Mouse (Mus musculus) forebrain, embryonic 10.5 days (tissue): Measurements from ENCODE around the gene Fam120b. TPM values are rescaled to one million over a fixed set of nuclear protein-coding genes. Genes with fewer than 3 reads are reported as not detected.

ENCODE experiments used
- DNase-seq: peaks from one replicate; pipeline ENCODE4 v3.0.0-alpha.2; 2017; ENCODE audit warnings: low spot score; ENCODE audit errors: extremely low spot score
- H3K27ac ChIP-seq: fragments of 300-500 bp; sonication (generic); 2 replicates; pipeline ENCODE4 v1.5.1; 2016; ENCODE audit warnings: mild to moderate bottlenecking
- H3K27me3 ChIP-seq: fragments of 300-500 bp; sonication (generic); 2 replicates; pipeline ENCODE4 v1.6.1; 2016; ENCODE audit warnings: mild to moderate bottlenecking; ENCODE audit not compliant: poor library complexity, severe bottlenecking
- H3K36me3 ChIP-seq: fragments of 300-500 bp; sonication (generic); replicated peaks from 2 replicates; pipeline ENCODE4 v1.6.1; 2016; ENCODE audit warnings: mild to moderate bottlenecking, moderate library complexity
- H3K4me1 ChIP-seq: fragments of 300-500 bp; sonication (generic); 2 replicates; pipeline ENCODE4 v1.6.1; 2016
- H3K4me3 ChIP-seq: fragments of 300-500 bp; sonication (generic); 2 replicates; pipeline ENCODE4 v1.5.1; 2016; ENCODE audit warnings: mild to moderate bottlenecking, moderate library complexity
- H3K9me3 ChIP-seq: fragments of 300-500 bp; sonication (generic); 2 replicates; pipeline ENCODE4 v1.6.1; 2016; ENCODE audit warnings: mild to moderate bottlenecking, moderate library complexity
- WGBS: fragments of 180-500 bp; shearing (Covaris S2); methylation state at CpG from one replicate; pipeline ENCODE4 v1.1.7; 2016; 5-methylcytosine and 5-hydroxymethylcytosine counted together
- polyA plus RNA-seq: library from polyadenylated mRNA; unstranded; fragments of >200 nt; fragmentation: Nextera tagmentation; extraction: Ambion mirVana; gene quantifications from 2 replicates; pipeline ENCODE4 v1.2.1, GENCODE M21; 2016

Fam120b gene
- polyA plus RNA-seq, 1 experiment from 2014 or later, result 28.5 TPM

- peaks cover 49% of the 10 kb centered on the region for H3K4me1 ChIP-seq
- H3K27ac ChIP-seq, result no peak overlapping the region; the same call in 1 of the 2 replicates
- DNase-seq, result no peak
- 95% methylated on average over 5 of the region's 5 CpGs for WGBS
- H3K27me3 ChIP-seq, result peaks cover 51% of the 10 kb centered on the region
- H3K9me3 ChIP-seq, result no peaks in the 10 kb centered on the region
- H3K4me3 ChIP-seq, result no peak overlapping the region
- H3K36me3 ChIP-seq, result no peaks in the 10 kb centered on the region
These were observed 12.6 kb upstream of the Fam120b start for GRCm38 (mm10) chr17:15383360-15383759.

- Histone ChIP-seq H3K4me3 (no peak overlapping the region), H3K9me3 (no peaks in the 10 kb centered on the region), H3K36me3 (no peaks in the 10 kb centered on the region), H3K4me1 (no peaks in the 10 kb centered on the region), H3K27me3 (peaks cover under 1% of the 10 kb centered on the region; the same call in 1 of the 2 replicates), H3K27ac (no peak overlapping the region)
- WGBS, result 76% methylated on average over 4 of the region's 4 CpGs
- no peak for DNase-seq
These were observed 7.1 kb upstream of the Fam120b start for GRCm38 (mm10) chr17:15388892-15389291.

GRCm38 (mm10) chr17:15389356-15389755 lies 6.6 kb upstream of the Fam120b start:
- no peak overlapping the region for H3K4me3 ChIP-seq
- 83% methylated on average over 8 of the region's 8 CpGs for WGBS
- no peak for DNase-seq
- peaks cover 5% of the 10 kb centered on the region for H3K27me3 ChIP-seq
- H3K27ac ChIP-seq, result no peak overlapping the region
- H3K36me3 ChIP-seq, result no peaks in the 10 kb centered on the region
- H3K4me1 ChIP-seq, result no peaks in the 10 kb centered on the region
- no peaks in the 10 kb centered on the region for H3K9me3 ChIP-seq

GRCm38 (mm10) chr17:15401716-15402115 lies 5.7 kb downstream of the Fam120b start:
- no peaks in the 10 kb centered on the region for H3K27me3 ChIP-seq
- DNase-seq, result no peak
- WGBS, result 96% methylated on average over 17 of the region's 17 CpGs
- H3K9me3 ChIP-seq, result no peaks in the 10 kb centered on the region
- peaks cover 17% of the 10 kb centered on the region for H3K4me1 ChIP-seq
- peaks cover 52% of the 10 kb centered on the region for H3K36me3 ChIP-seq
- no peak overlapping the region for H3K27ac ChIP-seq
- no peak overlapping the region for H3K4me3 ChIP-seq

GRCm38 (mm10) chr17:15406576-15406975 lies 10.6 kb downstream of the Fam120b start:
- Histone ChIP-seq H3K36me3 (peaks cover 97% of the 10 kb centered on the region), H3K9me3 (no peaks in the 10 kb centered on the region), H3K4me3 (no peak overlapping the region), H3K27me3 (no peaks in the 10 kb centered on the region), H3K4me1 (no peaks in the 10 kb centered on the region), H3K27ac (no peak overlapping the region)
- WGBS, result 96% methylated on average over 2 of the region's 2 CpGs
- no peak for DNase-seq

- Histone ChIP-seq H3K4me1 (no peaks in the 10 kb centered on the region), H3K9me3 (no peaks in the 10 kb centered on the region), H3K4me3 (no peak overlapping the region), H3K27me3 (no peaks in the 10 kb centered on the region), H3K27ac (no peak overlapping the region), H3K36me3 (peaks cover 95% of the 10 kb centered on the region)
- WGBS, result 87% methylated on average over 10 of the region's 10 CpGs
- no peak for DNase-seq
These were observed 13.3 kb downstream of the Fam120b start for GRCm38 (mm10) chr17:15409261-15409660.

- no peak for DNase-seq
- no peaks in the 10 kb centered on the region for H3K9me3 ChIP-seq
- peaks cover 95% of the 10 kb centered on the region for H3K36me3 ChIP-seq
- no peak overlapping the region for H3K4me3 ChIP-seq
- H3K4me1 ChIP-seq, result no peaks in the 10 kb centered on the region
- 95% methylated on average over 1 of the region's 1 CpGs for WGBS
- H3K27me3 ChIP-seq, result no peaks in the 10 kb centered on the region
- H3K27ac ChIP-seq, result no peak overlapping the region
These were observed 14.9 kb downstream of the Fam120b start for GRCm38 (mm10) chr17:15410861-15411260.

GRCm38 (mm10) chr17:15416596-15417215 lies 20.7 kb downstream of the Fam120b start:
- no peak for DNase-seq
- no peaks in the 10 kb centered on the region for H3K27me3 ChIP-seq
- H3K27ac ChIP-seq, result no peak overlapping the region
- no peaks in the 10 kb centered on the region for H3K9me3 ChIP-seq
- no peak overlapping the region for H3K4me3 ChIP-seq
- no peaks in the 10 kb centered on the region for H3K4me1 ChIP-seq
- 92% methylated on average over 12 of the region's 12 CpGs for WGBS
- H3K36me3 ChIP-seq, result peaks cover 97% of the 10 kb centered on the region

- Histone ChIP-seq H3K27ac (no peak overlapping the region), H3K27me3 (no peaks in the 10 kb centered on the region), H3K9me3 (peaks cover 5% of the 10 kb centered on the region; the same call in 1 of the 2 replicates), H3K36me3 (peaks cover 99% of the 10 kb centered on the region), H3K4me1 (no peaks in the 10 kb centered on the region), H3K4me3 (no peak overlapping the region)
- WGBS, result 94% methylated on average over 8 of the region's 8 CpGs
- DNase-seq, result no peak
These were observed 23.5 kb downstream of the Fam120b start for GRCm38 (mm10) chr17:15419534-15419933.

GRCm38 (mm10) chr17:15420021-15420603 lies 24.1 kb downstream of the Fam120b start:
- no peak overlapping the region for H3K4me3 ChIP-seq
- no peaks in the 10 kb centered on the region for H3K4me1 ChIP-seq
- peaks cover 99% of the 10 kb centered on the region for H3K36me3 ChIP-seq
- DNase-seq, result no peak
- 96% methylated on average over 8 of the region's 8 CpGs for WGBS
- no peaks in the 10 kb centered on the region for H3K27me3 ChIP-seq
- H3K9me3 ChIP-seq, result peaks cover 5% of the 10 kb centered on the region; the same call in 1 of the 2 replicates
- H3K27ac ChIP-seq, result no peak overlapping the region

GRCm38 (mm10) chr17:15421446-15421845 lies 25.4 kb downstream of the Fam120b start:
- peaks cover 99% of the 10 kb centered on the region for H3K36me3 ChIP-seq
- H3K9me3 ChIP-seq, result peaks cover 5% of the 10 kb centered on the region; the same call in 1 of the 2 replicates
- no peaks in the 10 kb centered on the region for H3K27me3 ChIP-seq
- no peaks in the 10 kb centered on the region for H3K4me1 ChIP-seq
- 97% methylated on average over 6 of the region's 6 CpGs for whole genome bisulfite sequencing
- no peak overlapping the region for H3K4me3 ChIP-seq
- no peak for DNase-seq
- no peak overlapping the region for H3K27ac ChIP-seq

- WGBS, result 90% methylated on average over 9 of the region's 9 CpGs
- Histone ChIP-seq H3K36me3 (peaks cover 97% of the 10 kb centered on the region), H3K4me1 (no peaks in the 10 kb centered on the region), H3K27ac (no peak overlapping the region), H3K27me3 (no peaks in the 10 kb centered on the region), H3K9me3 (peaks cover 5% of the 10 kb centered on the region; the same call in 1 of the 2 replicates), H3K4me3 (no peak overlapping the region)
- no peak for DNase-seq
These were observed 26.7 kb downstream of the Fam120b start for GRCm38 (mm10) chr17:15422666-15423065.

- Histone ChIP-seq H3K9me3 (peaks cover 5% of the 10 kb centered on the region; the same call in 1 of the 2 replicates), H3K4me1 (no peaks in the 10 kb centered on the region), H3K4me3 (no peak overlapping the region), H3K27ac (no peak overlapping the region), H3K27me3 (no peaks in the 10 kb centered on the region), H3K36me3 (peaks cover 97% of the 10 kb centered on the region)
- 94% methylated on average over 8 of the region's 8 CpGs for WGBS
- no peak for DNase-seq
These were observed 27.2 kb downstream of the Fam120b start for GRCm38 (mm10) chr17:15423080-15423765.
